Mouse (Mus musculus) megakaryocyte progenitor cell, adult 5-6 weeks (primary cell): ENCODE data around the gene Sema5b. TPM values are rescaled to one million over a fixed set of nuclear protein-coding genes. Genes with fewer than 3 reads are reported as not detected.
"Not testable (repeated sequence)": the region's sequence is repeated elsewhere in the genome, so short reads cannot be mapped to it uniquely, and the experiment has no call there.

Experiments
- ATAC-seq: replicated peaks from 2 replicates; pipeline ENCODE4 v1.8.0; 2016; ENCODE audit warnings: mild to moderate bottlenecking, moderate TSS enrichment, inconsistent platforms; ENCODE audit not compliant: poor library complexity
- total RNA-seq, 2 experiments: library from RNA; stranded (forward) in 1 of 2; stranded (reverse) in 1 of 2; fragments of 157-497, 149-512 nt in 1 of 2; fragments of 200-1000 nt in 1 of 2; gene quantifications; 2 replicates each; pipeline versions ENCODE4 v1.2.3 to v1.2.4; 2015 to 2017

Gene Sema5b
- total RNA-seq, 2 experiments from 2014 or later: not detected

DNA sequence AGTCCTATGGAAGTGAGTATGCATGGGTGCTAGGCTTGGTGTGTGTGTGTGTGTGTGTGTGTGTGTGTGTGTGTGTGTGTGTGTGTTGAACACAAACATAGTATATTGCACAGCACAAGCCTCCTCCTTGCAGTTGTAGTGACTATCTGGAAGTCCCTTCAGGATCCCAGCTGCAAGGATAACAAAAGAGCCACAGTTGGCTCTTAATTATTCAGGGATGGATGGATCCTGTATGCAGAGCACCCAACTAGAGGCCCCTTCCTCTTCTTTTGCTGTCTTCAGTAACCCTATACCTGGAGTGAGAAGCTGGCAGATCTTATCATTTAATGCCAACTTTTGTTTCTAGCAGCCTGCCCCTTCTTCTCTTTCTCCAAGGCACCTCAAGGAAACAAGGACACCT, 7.0 kb downstream of the Sema5b start:
- ATAC-seq: no peak

GRCm38 (mm10) chr16:35549354-35549753, 8.4 kb downstream of the Sema5b start:
- no peak for ATAC-seq

GRCm38 (mm10) chr16:35555596-35556482, 14.9 kb downstream of the Sema5b start:
- ATAC-seq: no peak

DNA sequence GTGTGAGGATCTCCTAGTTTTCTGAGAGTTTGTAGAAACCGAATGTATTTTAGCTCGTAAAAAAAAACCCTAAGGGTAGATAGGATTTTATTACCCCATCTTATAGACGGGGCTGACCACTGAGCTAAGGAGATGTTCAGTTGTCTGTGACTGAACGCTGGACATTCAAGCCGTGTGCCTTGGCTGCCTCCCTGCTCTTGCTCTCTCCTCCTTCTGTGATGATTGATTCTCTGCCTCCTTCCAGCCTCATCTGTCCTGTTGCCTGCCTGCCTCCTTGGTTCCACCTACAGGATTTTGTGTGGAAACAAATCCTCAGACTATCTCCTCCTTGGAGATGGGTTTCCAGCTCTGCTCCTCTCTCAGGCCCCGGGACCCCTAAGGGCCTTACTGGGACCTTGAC, 16.1 kb downstream of the Sema5b start:
- ATAC-seq: no peak

GRCm38 (mm10) chr16:35561541-35561940, 20.6 kb downstream of the Sema5b start:
- no peak for ATAC-seq

- ATAC-seq: no peak
These were observed 23.4 kb downstream of the Sema5b start for GRCm38 (mm10) chr16:35564246-35564905.

- ATAC-seq: not testable (repeated sequence)
These were observed 24.7 kb downstream of the Sema5b start for GRCm38 (mm10) chr16:35565601-35566000.

DNA sequence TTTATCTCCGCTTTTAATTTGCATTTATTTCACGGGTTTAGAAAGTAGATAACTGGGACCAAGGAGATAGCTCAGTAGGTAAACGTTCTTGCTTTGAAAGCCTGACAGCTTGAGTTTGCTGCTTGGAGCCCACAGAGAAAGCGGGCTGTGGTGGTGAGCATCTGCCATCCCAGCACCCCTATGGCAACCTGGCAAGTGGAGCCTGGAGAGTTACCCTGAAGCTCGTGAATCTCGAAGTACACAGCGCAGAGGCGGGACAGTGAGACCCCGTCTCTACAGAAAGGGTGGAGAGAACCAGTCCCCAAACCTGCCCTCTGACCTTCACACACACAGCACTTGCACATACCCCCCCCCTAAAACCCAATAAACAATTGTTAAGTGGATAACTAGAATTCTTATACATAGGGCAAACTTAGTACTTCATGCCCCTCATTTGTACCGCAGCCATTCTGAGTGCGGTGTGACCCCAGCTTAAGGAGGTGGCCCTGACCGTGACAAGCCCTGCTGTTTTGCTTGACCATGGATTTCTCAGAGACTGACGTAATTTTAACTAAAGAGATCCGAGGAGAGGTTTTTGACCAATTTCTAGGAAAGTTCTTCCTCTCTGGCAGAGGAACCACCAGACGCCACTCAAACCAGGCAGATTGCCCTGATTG, 27.4 kb downstream of the Sema5b start:
- ATAC-seq: no peak

DNA sequence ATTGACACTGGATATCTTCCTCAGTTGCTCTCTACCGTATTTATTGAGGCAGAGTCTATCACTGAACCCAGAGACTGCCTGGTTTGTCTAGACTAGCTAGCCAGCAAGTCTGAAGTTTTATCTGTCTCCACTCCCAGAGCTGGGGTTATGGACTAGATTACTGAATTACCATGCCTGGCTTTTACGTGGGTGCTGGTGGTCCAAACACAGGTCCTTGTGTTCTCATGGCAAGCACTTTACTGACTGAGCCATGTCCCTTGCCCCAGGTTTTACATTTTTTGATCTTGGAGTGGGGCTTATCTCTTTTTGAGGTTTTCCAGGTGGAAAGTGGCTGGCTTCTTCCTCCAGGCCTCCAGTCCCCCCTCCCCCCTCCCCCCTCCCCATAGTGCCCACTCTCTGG, 28.4 kb downstream of the Sema5b start:
- no peak for ATAC-seq

DNA sequence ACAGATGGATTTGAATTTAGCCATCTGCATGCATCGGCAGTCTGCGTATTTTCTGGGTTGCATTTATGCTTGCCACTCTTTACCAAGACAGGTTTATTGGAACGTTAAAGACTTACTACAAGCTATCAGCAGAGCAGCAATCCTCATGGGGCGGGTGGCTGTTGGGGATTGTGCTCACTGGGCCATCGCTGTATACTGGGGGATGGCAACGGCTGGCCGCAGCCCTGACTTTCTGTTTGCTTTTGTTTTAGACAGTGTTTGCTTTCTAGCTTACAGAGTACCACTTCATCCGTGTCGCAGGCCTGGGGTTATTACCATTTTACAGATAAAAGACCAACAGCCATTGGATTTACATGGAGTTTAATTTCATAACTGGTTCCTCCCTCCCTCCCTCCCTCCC, 28.8 kb downstream of the Sema5b start:
- no peak for ATAC-seq

GRCm38 (mm10) chr16:35570627-35571026, 29.7 kb downstream of the Sema5b start:
- ATAC-seq: no peak

DNA sequence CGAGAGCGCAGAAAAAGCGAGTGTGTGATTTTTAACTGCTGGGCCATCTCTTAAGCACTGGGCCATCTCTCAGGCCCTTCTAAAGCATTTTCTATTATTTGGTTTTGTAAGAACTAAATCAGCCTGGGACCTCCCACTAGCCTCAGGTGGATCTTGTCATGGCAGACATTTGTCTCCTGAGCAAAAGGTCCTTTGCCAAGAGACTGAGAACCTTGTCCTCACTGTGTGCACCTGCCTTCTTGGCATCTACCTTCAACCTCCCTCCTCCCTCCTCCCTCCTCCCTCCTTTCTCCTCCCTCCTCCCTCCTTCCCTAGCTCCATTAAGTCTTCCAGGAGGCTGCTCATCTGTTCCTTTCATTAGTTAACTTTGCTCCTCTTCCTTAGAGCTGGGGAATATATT, 32.6 kb downstream of the Sema5b start:
- ATAC-seq: no peak

GRCm38 (mm10) chr16:35577181-35577941, 36.4 kb downstream of the Sema5b start:
- ATAC-seq: no peak

- ATAC-seq: no peak
These were observed 40.4 kb downstream of the Sema5b start for GRCm38 (mm10) chr16:35581299-35581698.

GRCm38 (mm10) chr16:35583551-35584080, 42.7 kb downstream of the Sema5b start:
- ATAC-seq: no peak

- ATAC-seq: no peak
These were observed 44.3 kb downstream of the Sema5b start for GRCm38 (mm10) chr16:35585126-35585694.

DNA sequence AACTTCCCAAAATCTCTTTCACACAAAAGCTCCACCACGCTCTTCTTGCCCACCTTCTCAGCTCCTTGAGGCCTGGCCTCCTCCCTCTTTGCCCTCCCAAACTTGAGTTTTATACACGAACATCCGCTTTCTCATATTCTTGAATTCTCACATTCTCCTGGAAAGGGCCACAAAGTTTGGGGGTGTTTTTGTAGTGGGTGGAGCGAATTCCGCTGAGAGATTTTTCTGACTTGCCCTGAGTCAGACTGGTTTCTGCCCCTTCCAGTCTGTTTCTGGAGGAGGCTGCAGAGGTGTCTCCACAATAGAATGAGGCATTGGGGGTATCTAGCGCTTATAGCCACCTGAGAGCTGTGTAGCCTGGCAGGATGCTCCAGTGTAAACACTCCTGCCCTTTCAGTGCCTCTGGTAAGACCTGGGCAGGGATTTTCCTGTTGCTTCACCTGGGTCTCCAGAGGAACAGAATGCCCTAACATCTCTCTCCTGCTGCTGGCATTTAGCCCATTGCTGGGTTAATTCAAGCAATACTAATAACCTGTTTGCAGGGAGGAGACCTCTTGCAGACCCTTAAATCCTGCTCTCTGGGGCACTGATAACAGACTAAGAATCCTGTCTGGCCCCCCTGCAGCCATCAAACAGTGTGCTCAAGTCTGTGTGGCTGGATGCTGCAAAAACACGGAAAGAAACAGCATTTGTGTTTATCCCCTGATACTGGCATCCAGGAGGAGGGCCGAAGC, 46.3 kb downstream of the Sema5b start:
- ATAC-seq: no peak

GRCm38 (mm10) chr16:35587866-35588465, 47.0 kb downstream of the Sema5b start:
- no peak for ATAC-seq

- ATAC-seq: no peak
These were observed 47.8 kb downstream of the Sema5b start for GRCm38 (mm10) chr16:35588731-35589151.
